Mouse (Mus musculus) spleen, postnatal 10 days (tissue): Measurements from ENCODE around the gene Fam129b.
"Not testable (repeated sequence)": the region's sequence is repeated elsewhere in the genome, so short reads cannot be mapped to it uniquely, and the experiment has no call there.

ENCODE experiments used
- DNase-seq, 2 experiments: peaks; one replicate each; pipeline ENCODE4 v3.0.0; 2021 to 2022; ENCODE audit warnings: low spot score in 2 of 2

Fam129b gene

DNA sequence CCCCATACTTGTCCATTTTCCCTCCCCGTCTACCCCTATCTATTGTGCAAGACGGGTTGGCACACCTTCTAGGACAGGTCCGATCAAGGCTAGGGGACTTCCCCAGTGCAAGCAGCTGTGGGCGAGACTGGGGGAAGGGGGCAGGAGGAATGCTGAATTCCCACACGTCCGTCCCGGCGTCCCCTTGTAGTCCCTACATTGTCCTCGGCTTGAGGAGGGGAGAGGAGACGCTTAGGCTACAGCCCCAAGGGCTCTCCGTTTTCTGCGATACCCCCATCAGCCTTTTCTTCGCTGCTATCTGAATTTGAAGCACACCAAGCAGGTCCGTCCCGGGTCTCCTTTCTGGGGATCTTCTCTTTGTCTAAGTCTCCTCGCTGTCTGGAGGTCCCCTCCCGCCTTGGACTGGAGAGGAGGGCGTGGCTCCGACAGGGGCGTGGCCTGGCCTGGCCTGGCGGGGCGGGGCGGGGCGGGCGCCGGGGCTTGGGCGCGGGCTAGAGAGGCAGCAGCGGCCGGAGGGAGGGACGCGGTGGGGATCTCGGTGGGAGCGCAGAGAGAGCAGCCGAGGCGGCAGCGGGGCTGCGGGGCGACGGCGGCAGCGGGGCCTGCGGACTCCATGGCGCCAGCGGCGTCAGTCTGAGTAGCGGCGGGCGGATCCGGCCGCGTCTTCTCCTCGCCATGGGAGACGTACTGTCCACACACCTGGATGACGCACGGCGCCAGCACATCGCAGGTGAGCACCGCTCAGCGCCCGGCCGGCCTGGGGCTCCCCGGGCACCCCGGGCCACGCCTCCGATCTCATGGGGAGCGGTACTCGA, at the start of gene Fam129b:
Fam129b (plus strand) TSS at position 440 of the 815 bp plus-strand sequence.
- peak; percentile 72 to 85 for DNase-seq

DNA sequence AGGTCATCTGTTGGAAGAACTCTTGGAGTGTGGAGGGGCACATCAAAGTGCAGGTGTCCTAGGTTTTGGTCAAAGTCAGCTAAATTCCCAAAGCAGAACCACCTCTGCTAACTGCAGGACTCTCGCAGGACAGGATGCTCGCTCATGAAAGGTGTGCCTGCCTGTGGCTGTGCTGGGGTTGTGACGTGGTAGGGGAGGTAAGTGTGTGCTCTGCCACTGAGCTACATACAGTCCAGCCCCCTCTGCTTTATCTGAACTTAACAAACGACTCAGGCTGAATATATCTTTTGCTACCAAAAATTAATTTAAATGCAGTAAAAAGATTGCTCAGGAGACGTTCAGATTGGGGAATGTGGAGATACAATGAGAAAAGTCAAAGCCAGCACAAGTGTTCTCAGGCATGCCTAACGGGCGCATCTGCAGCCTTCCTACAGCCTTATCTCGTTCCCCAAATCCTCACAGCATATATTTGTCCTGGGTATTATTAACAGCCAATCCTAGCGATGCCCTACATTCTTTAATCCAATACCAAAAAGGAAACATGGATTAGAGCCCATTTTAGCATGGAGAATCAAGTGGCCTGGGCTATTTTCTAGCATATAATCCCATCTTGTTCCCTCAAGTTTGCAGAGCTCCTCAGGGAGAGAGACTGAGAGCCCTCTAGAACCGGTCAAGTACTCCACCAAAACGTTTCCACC, 46.8 kb upstream of the Fam129b start:
- no peak for DNase-seq

DNA sequence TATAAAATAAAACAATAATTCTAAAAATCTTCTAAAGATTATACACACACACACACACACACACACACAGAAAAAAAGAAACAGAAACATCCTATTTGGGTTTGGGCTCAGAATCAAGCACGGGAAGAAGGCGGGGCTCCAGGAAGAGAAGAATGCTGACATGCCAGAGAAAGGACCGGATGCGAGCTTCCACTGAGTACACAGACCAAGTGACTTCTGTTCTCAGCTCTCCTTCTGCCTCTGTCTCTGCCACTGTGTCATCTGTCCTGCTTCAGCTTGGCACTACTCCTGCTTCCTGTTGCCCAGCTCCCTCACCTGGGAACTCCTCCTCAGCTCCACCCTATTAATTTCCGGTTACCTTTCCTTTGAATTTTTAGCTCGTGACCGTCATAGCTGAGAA, 41.4 kb upstream of the Fam129b start:
- peak in 1 of 2 experiments; percentile 37 for DNase-seq

DNA sequence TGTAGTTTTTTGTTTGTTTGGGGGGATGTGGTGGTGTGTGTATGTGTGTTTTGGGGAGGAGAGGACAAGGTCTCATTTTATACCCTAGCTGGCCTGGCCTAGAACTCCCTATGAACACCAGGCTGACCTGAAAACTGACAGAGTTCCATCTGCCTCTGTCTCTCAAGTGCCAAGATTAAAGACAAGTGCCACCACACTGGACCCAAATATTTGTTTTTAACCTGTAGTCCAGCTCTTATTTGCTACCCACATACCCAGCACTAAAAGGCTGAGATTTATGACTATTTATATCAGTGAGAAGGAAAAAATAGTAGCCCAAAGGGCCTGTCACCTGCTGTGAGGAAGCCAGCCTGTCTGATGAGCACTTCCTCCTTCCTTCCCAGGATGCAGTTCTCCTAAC, 40.3 kb upstream of the Fam129b start:
- no peak for DNase-seq

DNA sequence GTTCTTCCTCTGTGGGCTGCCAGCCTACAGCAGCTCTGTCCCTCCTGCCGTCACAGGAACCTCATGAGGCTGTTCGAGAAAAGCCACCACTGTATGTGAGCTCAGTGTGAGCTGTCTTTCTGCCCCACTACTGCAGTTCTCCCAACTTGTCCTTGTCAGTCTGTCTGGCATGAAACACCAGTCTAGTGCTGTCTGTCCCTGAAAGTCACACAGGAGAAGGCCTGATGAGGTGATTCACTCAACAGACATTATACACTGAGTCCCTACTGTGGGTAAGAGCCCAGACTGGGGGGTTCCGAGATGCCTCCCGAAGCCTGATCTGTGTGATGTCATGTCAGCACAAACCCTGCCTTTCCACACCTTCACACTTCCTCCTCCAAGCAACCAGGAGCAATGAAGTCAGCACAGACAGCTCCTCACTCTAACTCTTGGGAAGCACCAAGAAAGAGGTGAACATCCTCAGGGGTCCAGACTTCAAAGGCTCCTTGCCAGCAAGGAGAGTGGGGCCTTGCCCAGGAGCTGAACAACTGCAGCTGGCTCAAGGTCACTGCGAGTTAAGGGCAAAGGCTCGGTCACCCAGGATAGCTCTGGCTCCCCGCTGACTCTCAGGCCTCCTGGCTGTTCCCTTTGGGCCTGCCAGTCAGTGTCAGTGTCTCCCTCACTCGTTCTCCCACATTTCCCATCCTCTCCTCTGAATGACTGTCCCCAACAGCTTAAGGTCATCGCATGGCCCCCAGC, 37.6 kb upstream of the Fam129b start:
- no peak for DNase-seq

DNA sequence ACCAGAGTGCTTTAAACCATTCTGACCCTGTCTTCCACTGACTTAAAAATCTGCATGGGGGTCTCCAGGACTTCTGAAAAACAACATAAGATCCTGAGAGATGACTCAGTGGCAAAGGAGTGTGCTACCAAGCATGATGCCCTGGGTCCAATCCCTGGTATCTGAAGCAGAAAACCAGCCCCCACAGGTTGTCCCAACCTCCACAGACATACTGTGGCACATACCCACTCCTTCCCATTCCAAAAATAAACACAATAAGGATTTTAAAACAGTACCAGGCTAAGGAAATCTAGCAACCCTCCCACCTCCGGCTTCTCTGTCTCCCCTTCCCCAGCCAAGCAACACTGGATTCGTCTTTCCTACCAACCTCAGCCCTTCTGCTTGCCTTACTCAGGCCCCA, 36.7 kb upstream of the Fam129b start:
- DNase-seq: no peak

DNA sequence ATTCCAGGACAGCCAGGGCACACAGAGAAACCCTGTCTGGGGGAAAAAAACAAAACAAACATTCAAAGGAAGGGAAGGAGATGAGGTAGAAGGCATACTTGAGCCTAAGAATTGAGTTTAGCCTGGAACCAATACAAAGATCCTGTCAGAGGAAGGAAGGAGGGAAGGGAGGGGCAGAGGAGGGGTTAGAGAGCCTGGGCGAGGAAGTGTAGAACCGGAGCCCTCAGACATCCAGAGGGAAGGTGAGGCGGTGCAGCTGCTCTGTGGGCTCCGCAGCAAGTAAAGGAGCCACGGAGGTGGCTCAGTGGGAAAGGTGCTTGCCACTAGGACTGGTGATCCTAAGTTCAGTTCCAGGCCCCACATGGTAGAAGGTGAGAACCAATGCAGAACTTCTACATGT, 34.8 kb upstream of the Fam129b start:
- no peak for DNase-seq

DNA sequence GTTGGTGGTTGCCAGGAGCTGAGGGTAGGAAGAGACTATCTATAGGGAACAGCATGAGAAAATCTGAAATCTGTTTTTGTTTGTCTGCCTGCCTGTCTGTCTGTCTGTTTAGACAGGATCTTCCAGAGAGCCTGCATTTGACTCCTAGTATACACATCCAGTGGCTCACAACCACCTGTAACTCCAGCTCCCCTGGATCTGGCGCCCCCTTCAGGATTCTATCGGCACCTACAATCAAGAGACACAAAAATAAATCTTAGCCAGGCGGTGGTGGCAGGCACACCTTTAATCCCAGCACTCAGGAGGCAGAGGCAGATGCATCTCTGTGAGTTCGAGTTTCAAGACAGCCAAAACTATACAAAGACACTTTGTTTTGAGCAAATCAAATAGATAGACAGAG, 33.4 kb upstream of the Fam129b start:
- DNase-seq: peak in 1 of 2 experiments; percentile 40

DNA sequence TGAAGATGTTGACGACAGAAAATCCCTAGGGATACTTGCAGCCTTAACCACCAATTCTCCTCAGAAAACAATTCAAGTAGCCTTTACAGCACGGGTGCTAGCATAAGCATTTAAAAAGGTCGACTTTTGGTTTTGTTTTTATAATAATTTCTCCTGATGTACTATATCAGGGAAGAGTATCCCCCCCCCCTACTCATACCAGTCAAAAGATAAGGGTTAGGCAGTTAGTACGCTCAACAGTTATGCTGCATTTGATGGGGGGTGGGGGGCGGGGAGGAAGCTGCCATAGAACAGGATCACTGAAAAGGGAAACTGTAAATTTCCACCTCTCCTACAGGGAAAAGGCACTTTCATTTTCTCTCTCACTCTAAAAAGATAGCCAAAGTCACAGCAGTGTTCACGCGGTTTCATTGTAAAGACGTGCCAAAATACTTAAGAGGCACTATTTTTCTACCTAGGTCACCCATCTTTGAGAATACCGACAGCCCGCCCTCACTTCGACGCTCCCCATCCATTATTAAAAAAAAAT, 30.3 kb upstream of the Fam129b start:
- DNase-seq: no peak

DNA sequence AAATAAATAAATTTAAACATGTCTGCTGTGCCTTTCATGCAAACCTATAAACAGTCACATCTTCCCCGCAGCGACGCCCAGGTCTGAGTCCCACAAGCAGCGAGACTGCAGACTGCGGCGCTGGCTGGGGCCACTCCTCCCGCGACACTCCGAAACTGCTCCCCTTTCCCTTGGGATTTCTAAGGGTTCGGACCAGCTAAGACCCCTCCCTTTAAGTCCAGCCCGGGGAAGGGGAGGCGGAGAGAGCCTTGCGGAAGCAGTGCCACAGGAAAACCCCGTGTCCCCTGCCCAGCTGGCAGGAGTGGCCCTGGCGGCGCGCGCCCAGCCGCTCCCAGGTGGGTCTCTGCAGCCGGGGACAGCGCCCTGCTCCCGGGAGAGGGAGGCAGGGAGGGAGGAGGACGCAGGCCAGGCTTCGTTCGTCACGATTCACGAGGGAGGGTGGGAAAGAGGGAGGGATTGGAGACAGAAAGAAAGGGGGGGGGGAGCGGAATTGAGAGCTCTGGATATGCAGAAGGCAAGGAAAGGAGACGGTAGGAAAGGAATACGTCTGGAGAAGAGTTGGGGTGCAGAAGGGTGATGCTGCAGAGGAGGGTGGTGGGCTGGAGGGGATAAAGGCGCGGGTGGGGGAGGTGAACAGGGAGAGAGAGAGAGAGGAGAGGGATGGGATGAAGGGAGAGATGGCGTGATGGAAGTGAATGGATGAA, 29.7 kb upstream of the Fam129b start:
- peak; percentile 51 to 55 for DNase-seq

DNA sequence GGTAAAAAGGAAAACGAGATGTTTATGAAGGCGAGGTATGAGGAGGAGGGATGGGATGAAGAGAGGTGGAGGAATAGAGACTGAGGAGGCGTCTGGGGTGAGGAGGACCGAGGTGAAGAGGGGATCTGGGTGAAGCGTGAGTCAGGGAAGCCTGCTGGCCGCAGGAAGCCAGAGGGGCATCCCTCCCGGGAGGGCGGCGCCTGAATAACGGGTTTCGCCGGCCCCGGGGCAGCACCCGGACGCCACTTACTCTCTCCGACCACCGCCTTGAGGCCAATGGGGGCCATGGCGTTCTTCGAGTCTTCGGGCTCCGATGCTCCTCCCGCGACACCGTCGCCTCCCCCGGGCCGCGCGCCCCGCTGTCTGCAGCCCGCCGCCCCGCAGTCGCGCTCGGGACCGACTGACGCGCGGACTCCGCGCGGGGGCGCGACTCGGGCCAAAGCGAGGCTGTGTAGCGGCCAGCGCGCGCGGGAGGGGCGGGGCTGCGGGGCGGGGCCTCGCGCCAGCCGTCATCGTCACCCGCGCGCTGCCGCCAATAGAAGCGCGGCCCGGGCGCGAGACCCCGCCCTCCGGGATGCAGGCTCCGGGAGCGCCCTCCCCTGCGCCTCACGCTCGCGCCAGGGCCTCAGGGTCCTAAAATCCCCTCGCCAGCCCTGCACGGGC, 29.0 kb upstream of the Fam129b start, which contains the start of gene Stxbp1:
Stxbp1 (minus strand) TSS at position 441 of the 663 bp plus-strand sequence.
- peak; percentile 80 to 92 for DNase-seq

DNA sequence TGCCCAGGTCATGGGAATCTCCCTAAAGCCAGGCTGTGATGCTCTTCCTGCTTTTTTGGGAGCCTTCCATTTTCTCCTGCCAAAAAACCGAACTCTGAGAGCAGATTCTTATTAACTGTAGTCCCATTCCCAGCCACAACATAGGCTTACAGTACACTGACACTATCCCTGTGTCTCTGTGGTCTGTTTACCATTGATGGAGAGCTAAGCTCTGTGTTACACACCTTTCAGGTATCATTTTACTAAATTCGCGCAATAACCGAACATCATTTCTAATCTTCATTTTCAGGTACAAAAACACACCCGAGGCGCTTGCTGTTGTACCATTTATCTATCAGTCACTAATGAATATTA, 28.5 kb upstream of the Fam129b start:
- no peak for DNase-seq

DNA sequence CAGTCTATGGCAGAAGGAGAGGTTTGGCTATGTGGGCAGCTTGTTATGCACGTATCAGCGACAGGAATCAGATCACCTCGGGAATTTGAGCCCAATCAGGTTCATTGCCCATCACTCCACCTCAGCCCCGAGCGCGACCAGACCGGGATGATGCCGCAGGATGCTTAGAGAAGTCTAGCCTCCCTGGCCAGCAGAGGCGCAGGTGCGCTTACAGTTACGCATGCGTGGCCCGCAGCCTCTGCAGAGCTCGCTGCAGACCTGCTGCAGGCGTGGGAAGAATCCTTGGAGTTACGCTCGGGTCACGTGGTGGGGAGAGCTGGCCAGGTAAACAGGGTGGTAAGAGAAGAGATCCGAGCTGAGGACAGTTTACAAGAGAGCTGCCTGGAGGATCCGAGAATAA, 23.8 kb upstream of the Fam129b start:
- DNase-seq: peak in 1 of 2 experiments; percentile 57

DNA sequence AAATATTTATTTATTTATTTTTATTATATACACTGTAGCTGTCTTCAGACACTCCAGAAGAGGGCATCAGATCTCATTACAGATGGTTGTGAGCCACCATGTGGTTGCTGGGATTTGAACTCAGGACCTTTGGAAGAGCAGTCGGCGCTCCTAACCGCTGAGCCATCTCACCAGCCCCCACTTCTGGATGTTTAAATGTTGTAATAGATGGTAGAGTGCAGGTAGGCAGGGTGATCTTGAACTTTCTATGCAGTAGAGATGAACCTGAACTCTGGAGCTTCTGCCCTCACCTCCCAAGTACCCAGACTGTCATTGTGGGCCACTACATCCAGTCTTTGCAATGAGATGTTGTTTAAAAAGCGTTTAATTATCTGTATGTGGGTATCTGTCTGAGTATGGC, 22.2 kb upstream of the Fam129b start:
- not testable (repeated sequence) for DNase-seq

DNA sequence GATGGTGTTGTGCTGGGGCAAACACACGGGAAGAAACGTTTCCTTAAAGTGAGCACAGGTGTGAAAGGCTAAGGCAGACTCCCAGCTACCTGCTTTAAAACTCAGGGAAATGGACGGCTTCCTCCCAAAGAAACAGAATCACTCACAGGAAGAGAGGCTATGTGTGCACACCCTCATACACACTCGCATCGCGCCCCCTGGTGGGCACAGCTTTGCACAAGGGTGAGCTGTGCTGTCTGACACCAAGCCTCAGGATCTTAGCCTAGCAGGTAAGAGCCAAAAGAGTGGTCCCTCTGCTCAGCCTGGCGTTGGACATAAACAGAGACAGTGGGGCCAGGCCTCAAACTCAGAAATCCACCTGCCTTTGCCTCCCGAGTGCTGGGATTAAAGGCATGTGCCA, 21.7 kb upstream of the Fam129b start:
- DNase-seq: peak; percentile 76 to 93

DNA sequence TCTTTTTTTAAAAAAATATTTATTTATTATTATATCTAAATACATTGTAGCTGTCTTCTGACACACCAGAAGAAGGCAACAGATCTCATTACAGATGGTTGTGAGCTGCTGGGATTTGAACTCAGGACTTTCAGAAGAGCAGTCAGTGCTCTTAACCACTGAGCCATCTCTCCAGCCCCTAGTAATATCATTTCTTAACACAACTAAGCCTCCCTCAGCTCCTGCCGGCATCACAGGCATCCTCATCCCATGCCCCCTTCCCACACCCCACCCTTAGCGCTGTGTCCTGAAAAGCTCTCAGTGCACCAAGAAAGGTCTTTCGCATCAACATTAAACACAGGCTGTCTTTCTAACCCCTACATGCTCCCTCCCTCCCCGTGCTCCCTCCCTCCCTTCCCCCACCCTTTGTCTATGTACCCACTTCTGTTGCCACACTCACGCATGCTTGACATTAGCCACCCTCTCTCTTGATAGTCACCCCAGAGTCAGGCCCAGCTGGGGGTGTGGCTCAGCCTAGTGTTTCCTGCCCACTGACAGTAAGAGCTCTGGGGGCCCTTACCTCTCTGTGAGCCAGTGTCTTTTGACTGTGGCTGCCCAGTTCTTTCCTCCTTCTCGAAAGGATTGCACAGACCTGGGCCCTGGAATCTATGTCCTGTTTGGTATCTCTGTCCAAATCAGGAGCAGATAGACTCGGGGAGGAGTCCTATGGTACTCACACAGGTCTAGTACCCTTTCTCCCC, 20.7 kb upstream of the Fam129b start:
- DNase-seq: no peak

DNA sequence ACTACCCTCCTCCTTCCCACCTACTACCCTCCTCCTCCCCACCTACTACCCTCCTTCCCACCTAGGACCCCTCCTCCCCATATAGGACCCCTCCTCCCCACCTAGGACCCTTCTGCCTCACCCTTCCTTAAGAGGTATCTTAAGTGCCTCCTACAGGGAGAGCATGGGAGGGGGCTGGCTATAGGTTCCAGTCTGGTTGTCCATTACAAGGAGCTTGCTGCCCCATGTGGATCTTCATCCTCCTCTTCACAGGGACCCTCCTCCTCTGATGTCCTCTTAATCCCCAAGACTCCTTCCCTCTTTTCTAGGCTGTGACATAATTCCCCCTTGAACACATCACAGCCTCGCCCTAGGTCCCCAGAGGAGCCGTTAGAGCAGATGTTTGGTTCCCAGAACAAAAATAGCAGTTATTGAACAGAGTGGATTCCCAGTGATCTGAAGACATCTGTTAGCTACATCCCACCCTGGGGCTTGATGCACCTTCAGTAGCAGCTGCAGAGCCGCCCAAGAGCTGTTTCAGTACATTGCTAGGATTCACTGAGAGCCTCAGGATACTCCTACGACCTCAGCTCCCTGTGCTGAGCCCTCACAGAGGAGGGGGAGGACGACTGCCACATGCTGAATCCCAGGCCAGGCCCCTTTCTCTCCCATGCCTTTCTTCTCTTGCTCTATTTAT, 20.0 kb upstream of the Fam129b start:
- no peak for DNase-seq

DNA sequence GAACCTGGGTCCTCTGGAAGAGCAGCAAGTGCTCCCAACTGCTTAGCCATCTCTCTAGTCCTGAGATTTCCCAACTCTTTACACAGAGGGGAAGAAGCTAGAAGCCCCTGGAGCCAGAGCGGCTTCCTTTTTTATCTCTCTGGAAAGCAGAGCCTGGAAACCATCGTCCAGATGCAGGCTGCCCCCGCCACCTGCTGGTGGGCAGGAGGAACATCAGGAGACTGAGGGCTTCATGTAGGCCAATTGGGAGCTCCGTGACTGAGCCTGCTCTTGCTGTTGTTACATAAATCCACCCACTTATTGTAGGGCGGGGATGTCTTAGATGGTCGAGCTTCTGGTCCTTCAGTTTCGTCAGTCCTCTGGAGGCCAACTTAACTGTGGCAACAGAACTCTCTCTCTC, 18.3 kb upstream of the Fam129b start:
- peak; percentile 49 to 81 for DNase-seq

DNA sequence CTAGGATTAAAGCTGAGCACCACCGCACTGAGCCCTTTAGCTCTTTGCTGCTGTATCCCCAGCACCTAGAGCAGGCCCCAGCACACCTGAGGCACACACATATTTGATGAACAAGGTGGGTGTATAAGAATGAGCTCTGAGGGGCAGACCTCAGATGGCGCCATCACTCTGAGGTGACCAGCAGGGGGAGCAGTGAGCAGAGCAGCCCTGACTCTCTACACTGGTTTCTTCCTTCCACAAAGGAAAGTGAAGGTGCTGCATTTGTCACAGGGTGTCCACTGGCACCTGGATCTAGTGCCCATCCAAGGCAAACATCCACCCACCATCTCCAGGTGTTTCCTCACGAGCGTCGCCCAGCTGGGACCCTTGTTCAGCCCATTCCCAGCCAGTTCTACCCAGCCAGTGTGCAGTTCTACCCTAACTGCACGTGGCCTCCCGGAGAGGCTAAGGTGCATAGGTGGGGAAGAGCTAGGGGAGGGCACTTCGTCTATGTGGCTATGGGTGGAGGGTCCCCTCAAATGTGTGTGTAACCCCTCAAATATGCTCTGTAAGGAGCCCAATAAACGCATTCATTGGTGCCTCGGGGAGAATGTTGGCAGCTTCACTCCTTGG, 16.8 kb upstream of the Fam129b start:
- peak; percentile 55 to 84 for DNase-seq
